Mouse (Mus musculus): ENCODE data around the gene Fam120a. TPM values are rescaled to one million over a fixed set of nuclear protein-coding genes. Genes with fewer than 3 reads are reported as not detected.

Gene Fam120a
- polyA plus RNA-seq, 1 experiment from 2014 or later = 13.9 TPM

DNA sequence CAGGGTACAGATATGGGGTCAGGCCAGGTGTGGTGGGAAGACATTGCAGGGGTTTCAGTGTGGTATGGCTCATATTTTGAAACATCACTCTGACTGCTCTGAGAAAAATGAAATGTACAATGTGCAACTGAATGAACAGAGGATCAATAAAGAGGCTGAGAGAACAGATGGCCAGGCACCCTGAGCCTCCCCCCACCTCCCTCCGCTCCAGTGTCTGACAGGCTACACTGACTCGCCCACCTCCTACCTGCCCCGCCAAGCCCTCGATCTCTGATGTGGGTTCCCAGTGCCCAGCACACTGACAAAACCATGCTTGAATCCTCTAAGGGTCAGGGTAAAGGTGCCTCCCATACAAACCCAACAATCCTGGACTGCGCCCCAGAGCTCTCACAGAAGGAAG lies 36.6 kb downstream of the Fam120a start:
- Histone ChIP-seq H3K27me3 (no peaks in the 10 kb centered on the region), H3K4me2 (replicated peaks) (no peak overlapping the region), H3K4me3 (no peak overlapping the region), H3K9ac (replicated peaks) (no peak overlapping the region), H3K36me3 (peaks cover 28% of the 10 kb centered on the region), H3K4me1 (peaks cover 8% of the 10 kb centered on the region; the same call in 1 of the 2 replicates), H3K27ac (replicated peaks) (no peak overlapping the region), H3K9me3 (no peaks in the 10 kb centered on the region)
- ATAC-seq (replicated peaks) = 0 out of 2 replicates have a peak, but pooled peaks have one; percentile 57
- WGBS = 83% methylated on average over 5 of the region's 5 CpGs

GRCm38 (mm10) chr13:48929535-48930110 lies 38.2 kb downstream of the Fam120a start:
- 82% methylated on average over 3 of the region's 3 CpGs for WGBS
- no peaks in the 10 kb centered on the region for H3K27me3 ChIP-seq

GRCm38 (mm10) chr13:48927609-48928008 lies 40.2 kb downstream of the Fam120a start:
- ATAC-seq (replicated peaks) = no peak
- 93% methylated on average over 2 of the region's 2 CpGs for WGBS
- Histone ChIP-seq H3K9ac (replicated peaks) (no peak overlapping the region), H3K4me2 (replicated peaks) (no peak overlapping the region), H3K9me3 (no peaks in the 10 kb centered on the region), H3K36me3 (peaks cover 18% of the 10 kb centered on the region), H3K4me3 (no peak overlapping the region), H3K27me3 (no peaks in the 10 kb centered on the region), H3K4me1 (peaks cover 8% of the 10 kb centered on the region; the same call in 1 of the 2 replicates), H3K27ac (replicated peaks) (no peak overlapping the region)

More at GRCm38 (mm10) chr13:48929535-48930110, 38.2 kb downstream of the Fam120a start:
- H3K36me3 ChIP-seq = peaks cover 28% of the 10 kb centered on the region
- no peak overlapping the region for H3K4me3 ChIP-seq
- H3K9ac ChIP-seq (replicated peaks) = no peak overlapping the region
- no peak for ATAC-seq (replicated peaks)
- H3K4me1 ChIP-seq = peaks cover 8% of the 10 kb centered on the region; the same call in 1 of the 2 replicates
- no peak overlapping the region for H3K27ac ChIP-seq (replicated peaks)
- H3K9me3 ChIP-seq = no peaks in the 10 kb centered on the region
- no peak overlapping the region for H3K4me2 ChIP-seq (replicated peaks)

- Histone ChIP-seq H3K9ac (replicated peaks) (no peak overlapping the region), H3K36me3 (peaks cover 24% of the 10 kb centered on the region), H3K27me3 (no peaks in the 10 kb centered on the region), H3K4me3 (no peak overlapping the region), H3K4me1 (no peaks in the 10 kb centered on the region), H3K4me2 (replicated peaks) (no peak overlapping the region), H3K9me3 (no peaks in the 10 kb centered on the region), H3K27ac (replicated peaks) (no peak overlapping the region)
- WGBS = 89% methylated on average over 2 of the region's 2 CpGs
- no peak for ATAC-seq (replicated peaks)
Measured at GRCm38 (mm10) chr13:48922712-48923111, 45.1 kb downstream of the Fam120a start.

DNA sequence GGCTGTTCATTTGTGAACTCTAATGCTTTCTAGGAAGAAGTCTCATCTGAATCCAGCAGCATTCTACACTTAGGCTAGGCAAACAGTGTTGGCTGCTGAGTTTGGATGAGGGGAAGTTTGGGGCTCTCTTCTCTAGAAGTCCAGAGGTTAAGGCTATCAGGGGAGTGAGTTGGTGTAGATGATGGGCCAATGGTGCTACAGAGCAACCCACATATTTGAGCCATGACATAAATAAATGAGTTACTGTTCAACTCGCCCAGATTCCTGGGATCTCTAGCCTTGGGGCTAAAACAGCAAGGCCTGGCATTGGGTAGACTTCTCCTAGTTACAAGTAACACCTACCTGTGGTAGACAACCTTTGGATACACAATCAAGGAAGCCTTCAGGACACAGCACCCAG lies 46.6 kb downstream of the Fam120a start:
- no peaks in the 10 kb centered on the region for H3K27me3 ChIP-seq
- 96% methylated on average over 1 of the region's 1 CpGs for WGBS
- no peak overlapping the region for H3K4me2 ChIP-seq (replicated peaks)
- H3K36me3 ChIP-seq = peaks cover 33% of the 10 kb centered on the region
- no peak overlapping the region for H3K4me3 ChIP-seq
- H3K27ac ChIP-seq (replicated peaks) = no peak overlapping the region
- H3K9ac ChIP-seq (replicated peaks) = no peak overlapping the region
- no peak for ATAC-seq (replicated peaks)
- H3K4me1 ChIP-seq = no peaks in the 10 kb centered on the region
- H3K9me3 ChIP-seq = no peaks in the 10 kb centered on the region

GRCm38 (mm10) chr13:48919756-48920415 lies 47.9 kb downstream of the Fam120a start:
- no peak for ATAC-seq (replicated peaks)
- WGBS = 92% methylated on average over 7 of the region's 7 CpGs
- H3K27me3 ChIP-seq = no peaks in the 10 kb centered on the region
- no peak overlapping the region for H3K27ac ChIP-seq (replicated peaks)
- peaks cover 33% of the 10 kb centered on the region for H3K36me3 ChIP-seq
- no peak overlapping the region for H3K4me3 ChIP-seq
- no peaks in the 10 kb centered on the region for H3K9me3 ChIP-seq
- H3K9ac ChIP-seq (replicated peaks) = no peak overlapping the region
- no peaks in the 10 kb centered on the region for H3K4me1 ChIP-seq
- H3K4me2 ChIP-seq (replicated peaks) = no peak overlapping the region

- no peak overlapping the region for H3K4me3 ChIP-seq
- H3K36me3 ChIP-seq = peaks cover 39% of the 10 kb centered on the region
- no peak for ATAC-seq (replicated peaks)
- 97% methylated on average over 3 of the region's 3 CpGs for WGBS
- H3K27ac ChIP-seq (replicated peaks) = no peak overlapping the region
- H3K4me2 ChIP-seq (replicated peaks) = no peak overlapping the region
- H3K9me3 ChIP-seq = no peaks in the 10 kb centered on the region
- no peaks in the 10 kb centered on the region for H3K4me1 ChIP-seq
- H3K9ac ChIP-seq (replicated peaks) = no peak overlapping the region
- no peaks in the 10 kb centered on the region for H3K27me3 ChIP-seq
Measured at GRCm38 (mm10) chr13:48917113-48917599, 50.7 kb downstream of the Fam120a start.

DNA sequence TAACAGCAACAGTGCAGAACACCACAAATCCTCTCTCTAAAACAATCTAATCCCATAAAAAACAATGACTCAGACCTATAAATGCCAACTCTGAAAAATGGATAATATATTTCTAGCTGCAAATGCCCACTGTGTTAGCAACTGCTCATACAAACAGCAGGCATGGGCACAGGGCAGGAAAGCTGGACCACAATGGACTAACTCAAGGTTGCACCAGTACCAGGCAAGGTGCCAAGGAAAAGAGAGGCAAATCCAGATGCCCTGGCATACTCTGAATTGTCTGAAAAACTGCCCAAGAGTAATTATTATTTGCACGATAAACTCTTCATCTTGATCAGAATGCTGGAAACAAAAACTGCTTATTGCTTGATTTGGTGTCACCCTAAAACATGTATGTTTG lies 54.1 kb downstream of the Fam120a start:
- H3K9ac ChIP-seq (replicated peaks) = no peak overlapping the region
- H3K4me3 ChIP-seq = no peak overlapping the region
- peaks cover 33% of the 10 kb centered on the region for H3K36me3 ChIP-seq
- no peaks in the 10 kb centered on the region for H3K27me3 ChIP-seq
- H3K4me1 ChIP-seq = peaks cover 6% of the 10 kb centered on the region
- ATAC-seq (replicated peaks) = no peak
- H3K27ac ChIP-seq (replicated peaks) = no peak overlapping the region
- no peaks in the 10 kb centered on the region for H3K9me3 ChIP-seq
- 31% methylated on average over 1 of the region's 1 CpGs for WGBS
- H3K4me2 ChIP-seq (replicated peaks) = no peak overlapping the region

GRCm38 (mm10) chr13:48913141-48913540 lies 54.7 kb downstream of the Fam120a start:
- no peaks in the 10 kb centered on the region for H3K27me3 ChIP-seq
- ATAC-seq (replicated peaks) = no peak
- no peak overlapping the region for H3K4me3 ChIP-seq
- H3K9ac ChIP-seq (replicated peaks) = no peak overlapping the region
- H3K27ac ChIP-seq (replicated peaks) = no peak overlapping the region
- no peak overlapping the region for H3K4me2 ChIP-seq (replicated peaks)
- peaks cover 38% of the 10 kb centered on the region for H3K36me3 ChIP-seq
- H3K9me3 ChIP-seq = no peaks in the 10 kb centered on the region
- peaks cover 6% of the 10 kb centered on the region for H3K4me1 ChIP-seq
- WGBS = 79% methylated on average over 3 of the region's 3 CpGs

GRCm38 (mm10) chr13:48911426-48911825 lies 56.4 kb downstream of the Fam120a start:
- Histone ChIP-seq H3K9me3 (no peaks in the 10 kb centered on the region), H3K27ac (replicated peaks) (peak overlapping the region; percentile 34; the same call in 1 of the 2 replicates), H3K4me2 (replicated peaks) (no peak overlapping the region), H3K4me1 (peaks cover 6% of the 10 kb centered on the region), H3K36me3 (peaks cover 30% of the 10 kb centered on the region), H3K4me3 (no peak overlapping the region), H3K9ac (replicated peaks) (no peak overlapping the region), H3K27me3 (no peaks in the 10 kb centered on the region)
- ATAC-seq (replicated peaks) = 0 out of 2 replicates have a peak, but pooled peaks have one; percentile 43
- WGBS = 75% methylated on average over 7 of the region's 7 CpGs

- 96% methylated on average over 2 of the region's 2 CpGs for WGBS
- H3K27me3 ChIP-seq = no peaks in the 10 kb centered on the region
- H3K9me3 ChIP-seq = no peaks in the 10 kb centered on the region
- H3K9ac ChIP-seq (replicated peaks) = no peak overlapping the region
- no peaks in the 10 kb centered on the region for H3K4me1 ChIP-seq
- no peak overlapping the region for H3K4me3 ChIP-seq
- ATAC-seq (replicated peaks) = no peak
- no peak overlapping the region for H3K27ac ChIP-seq (replicated peaks)
- no peak overlapping the region for H3K4me2 ChIP-seq (replicated peaks)
- peaks cover 42% of the 10 kb centered on the region for H3K36me3 ChIP-seq
Measured at GRCm38 (mm10) chr13:48905458-48905857, 62.4 kb downstream of the Fam120a start.

DNA sequence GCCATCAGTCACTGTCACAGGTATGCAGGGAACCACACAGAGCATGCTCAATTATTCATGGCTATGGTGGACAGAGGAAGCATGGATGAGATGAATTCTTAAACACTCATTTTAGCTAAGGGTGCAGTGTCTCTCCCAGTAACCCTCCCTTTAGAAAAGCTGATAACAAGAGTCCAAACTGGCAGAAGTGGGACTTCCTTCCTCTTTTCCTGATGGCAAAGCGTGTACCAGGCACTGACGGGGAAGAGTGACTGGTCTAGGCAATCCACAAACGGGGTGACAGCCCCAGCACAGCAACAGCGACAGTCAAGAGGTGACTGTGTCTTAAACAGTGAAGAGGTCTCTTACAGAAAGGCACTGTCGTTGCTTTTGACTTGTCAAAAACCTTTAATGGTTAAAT lies 72.4 kb downstream of the Fam120a start:
- no peaks in the 10 kb centered on the region for H3K9me3 ChIP-seq
- H3K27me3 ChIP-seq = no peaks in the 10 kb centered on the region
- WGBS = 88% methylated on average over 5 of the region's 5 CpGs
- no peak overlapping the region for H3K27ac ChIP-seq (replicated peaks)
- ATAC-seq (replicated peaks) = no peak
- no peak overlapping the region for H3K4me2 ChIP-seq (replicated peaks)
- no peaks in the 10 kb centered on the region for H3K4me1 ChIP-seq
- H3K36me3 ChIP-seq = peaks cover 40% of the 10 kb centered on the region
- no peak overlapping the region for H3K4me3 ChIP-seq
- H3K9ac ChIP-seq (replicated peaks) = no peak overlapping the region
